Mouse (Mus musculus): ENCODE data around the gene Clic5.

DNA sequence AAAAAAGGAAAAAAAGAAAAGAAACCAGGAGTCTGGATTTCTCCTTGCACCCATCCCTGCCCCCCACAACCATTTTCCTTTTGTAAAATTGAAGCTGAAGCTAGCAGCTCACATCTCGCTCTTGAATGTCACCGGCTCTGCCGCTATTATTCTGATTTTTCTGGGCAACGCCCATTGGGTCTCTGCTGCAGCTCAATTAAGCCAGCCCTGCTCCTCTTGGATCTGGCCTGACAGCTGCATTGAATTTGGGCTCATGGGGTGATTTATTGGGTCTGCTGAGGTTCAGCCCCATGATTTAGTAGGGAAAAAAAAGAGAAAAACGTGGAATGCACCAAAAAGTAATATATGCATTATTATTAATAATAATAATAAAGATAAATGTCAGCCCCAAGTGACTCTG, 111.9 kb downstream of the Clic5 start:
- no peak for TF ChIP-seq EP300 (IDR thresholded peaks at IDR 0.05; ENCODE audit: low read depth)
- no peak for TF ChIP-seq CTCF (IDR thresholded peaks at IDR 0.05; ENCODE audit: low read depth)

All from liver, postnatal 0 days (tissue).